Mouse (Mus musculus): ENCODE results near the gene Hoxa11.

DNA sequence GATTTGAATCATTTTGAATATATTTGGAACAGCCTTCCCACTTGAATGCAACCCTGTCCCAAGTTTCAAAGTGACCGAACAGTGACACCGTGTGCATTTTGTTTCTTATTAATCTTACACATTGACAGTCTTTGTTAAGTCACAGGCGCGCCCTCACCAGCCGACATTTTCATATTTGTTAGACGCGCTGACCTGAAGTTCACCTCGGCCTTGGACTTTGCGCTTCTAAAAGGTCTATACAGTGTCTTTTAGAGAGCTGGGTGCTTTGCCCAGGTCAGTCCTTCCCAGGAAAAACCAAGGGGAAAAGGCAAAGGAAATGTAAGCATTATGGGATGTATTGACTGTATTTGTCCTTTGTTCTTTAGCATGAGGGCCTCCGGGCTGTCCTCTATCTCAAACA lies 50.9 kb downstream of the Hoxa11 start:
- no peak for TF ChIP-seq EP300 (IDR thresholded peaks at IDR 0.05)
- no peak for TF ChIP-seq CTCF (IDR thresholded peaks at IDR 0.05)
